Mouse (Mus musculus): ENCODE data around the gene Lmx1b. TPM values are rescaled to one million over a fixed set of nuclear protein-coding genes. Genes with fewer than 3 reads are reported as not detected.

Gene Lmx1b
- polyA plus RNA-seq, 1 experiment: 16.0 TPM

DNA sequence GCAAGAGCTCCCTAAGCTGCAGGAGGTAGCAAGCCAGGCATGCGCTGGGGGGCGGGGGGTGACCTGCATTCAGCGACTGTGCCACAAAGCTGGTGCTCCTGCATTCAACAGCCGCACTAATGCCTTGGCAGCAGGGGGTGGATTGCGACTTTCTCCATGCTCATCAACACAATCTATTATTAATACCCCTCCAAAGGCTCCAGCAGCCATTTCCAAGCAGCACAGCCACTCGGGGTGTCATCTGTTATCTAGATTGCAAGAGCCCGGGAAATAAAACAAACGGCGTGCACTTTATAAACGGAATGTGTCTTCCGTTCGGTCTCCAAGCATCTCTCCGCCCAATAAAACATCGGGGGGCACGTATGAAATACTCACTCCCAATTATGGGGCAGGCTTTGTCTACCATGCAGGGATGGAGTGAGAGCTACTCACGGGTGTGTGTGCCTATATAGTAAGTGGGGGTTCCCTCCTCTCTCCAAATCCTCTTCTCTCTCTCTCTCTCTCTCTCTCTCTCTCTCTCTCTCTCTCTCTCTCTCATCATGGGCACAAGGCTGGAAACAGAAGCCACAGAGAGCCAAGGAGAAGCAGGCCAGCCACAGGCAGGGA, 69.0 kb downstream of the Lmx1b start:
- peak; percentile 65 for DNase-seq (ENCODE audit: low read depth)
- TF ChIP-seq CTCF (IDR thresholded peaks at IDR 0.05; ENCODE audit: borderline replicate concordance, extremely low read depth, insufficient read depth, insufficient read length) (no peak), POLR2A (IDR thresholded peaks at IDR 0.05; ENCODE audit: borderline replicate concordance, extremely low read depth, insufficient read depth, insufficient read length, poor library complexity, severe bottlenecking) (no peak)

DNA sequence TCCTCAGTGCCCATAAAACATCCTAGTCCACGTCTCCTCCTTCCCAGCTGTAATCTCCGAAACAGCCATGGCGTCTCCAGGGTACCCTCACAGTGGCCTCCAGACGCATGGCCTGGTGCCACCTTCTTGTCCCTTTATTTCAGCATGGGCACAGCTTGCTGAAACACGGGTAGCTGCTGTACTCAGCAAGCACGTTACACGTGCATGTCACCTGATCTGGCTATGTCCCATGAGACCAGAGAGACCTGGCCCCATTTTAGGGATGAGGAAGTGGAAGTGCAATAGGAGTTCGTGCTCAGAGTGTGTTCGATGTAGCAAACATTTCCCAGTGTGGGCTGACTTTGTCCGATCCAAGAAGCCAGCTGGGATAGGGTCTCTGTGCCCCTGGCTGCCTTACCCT, 70.6 kb downstream of the Lmx1b start:
- DNase-seq (ENCODE audit: low read depth): no peak
- no peak for TF ChIP-seq POLR2A (IDR thresholded peaks at IDR 0.05; ENCODE audit: borderline replicate concordance, extremely low read depth, insufficient read depth, insufficient read length, poor library complexity, severe bottlenecking)
- TF ChIP-seq CTCF (IDR thresholded peaks at IDR 0.05; ENCODE audit: borderline replicate concordance, extremely low read depth, insufficient read depth, insufficient read length): no peak

DNA sequence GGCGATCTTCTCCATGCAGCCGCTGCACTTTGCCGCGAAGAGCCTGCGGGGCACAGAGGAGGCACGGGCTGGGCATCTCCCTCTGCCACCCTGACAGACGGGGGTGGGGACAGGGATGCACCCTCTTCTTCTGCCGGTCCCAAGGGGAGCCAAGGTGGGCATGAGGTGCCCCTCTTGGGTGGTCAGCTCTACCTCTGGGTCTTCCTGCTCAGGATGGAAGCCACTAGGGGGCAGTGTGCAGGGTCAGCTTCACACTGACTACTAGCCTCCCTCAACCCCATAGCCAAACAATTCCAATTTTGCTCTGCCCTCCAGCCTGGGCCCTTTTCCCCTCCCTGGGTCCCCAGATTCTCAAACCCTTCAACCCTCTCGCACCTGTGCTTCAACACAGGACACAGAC, 71.1 kb downstream of the Lmx1b start:
- no peak for TF ChIP-seq POLR2A (IDR thresholded peaks at IDR 0.05; ENCODE audit: borderline replicate concordance, extremely low read depth, insufficient read depth, insufficient read length, poor library complexity, severe bottlenecking)
- peak; percentile 66 for TF ChIP-seq CTCF (IDR thresholded peaks at IDR 0.05; ENCODE audit: borderline replicate concordance, extremely low read depth, insufficient read depth, insufficient read length)
- DNase-seq (ENCODE audit: low read depth): peak; percentile 37

DNA sequence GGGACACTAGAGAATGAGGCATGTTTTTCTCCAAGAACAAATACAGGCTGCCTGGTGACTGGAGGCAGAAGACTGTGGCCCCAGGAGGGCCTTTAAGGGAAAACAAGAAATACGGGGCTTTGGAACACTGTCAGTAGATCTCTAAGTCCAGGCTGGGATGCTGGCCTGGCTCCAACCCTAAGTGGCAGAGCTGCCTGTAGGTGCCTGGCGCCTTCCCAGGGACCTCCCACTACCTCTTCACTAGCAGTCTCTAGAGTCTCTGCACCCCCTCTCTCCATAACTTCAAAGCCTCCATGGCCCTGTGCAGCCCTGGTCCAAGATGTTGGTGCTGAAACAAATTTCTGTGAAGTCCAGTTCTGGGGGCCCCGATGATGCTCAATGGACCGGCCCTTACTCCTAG, 74.4 kb downstream of the Lmx1b start:
- peak; percentile 79 for DNase-seq (ENCODE audit: low read depth)
- no peak for TF ChIP-seq CTCF (IDR thresholded peaks at IDR 0.05; ENCODE audit: borderline replicate concordance, extremely low read depth, insufficient read depth, insufficient read length)
- TF ChIP-seq POLR2A (IDR thresholded peaks at IDR 0.05; ENCODE audit: borderline replicate concordance, extremely low read depth, insufficient read depth, insufficient read length, poor library complexity, severe bottlenecking): no peak

DNA sequence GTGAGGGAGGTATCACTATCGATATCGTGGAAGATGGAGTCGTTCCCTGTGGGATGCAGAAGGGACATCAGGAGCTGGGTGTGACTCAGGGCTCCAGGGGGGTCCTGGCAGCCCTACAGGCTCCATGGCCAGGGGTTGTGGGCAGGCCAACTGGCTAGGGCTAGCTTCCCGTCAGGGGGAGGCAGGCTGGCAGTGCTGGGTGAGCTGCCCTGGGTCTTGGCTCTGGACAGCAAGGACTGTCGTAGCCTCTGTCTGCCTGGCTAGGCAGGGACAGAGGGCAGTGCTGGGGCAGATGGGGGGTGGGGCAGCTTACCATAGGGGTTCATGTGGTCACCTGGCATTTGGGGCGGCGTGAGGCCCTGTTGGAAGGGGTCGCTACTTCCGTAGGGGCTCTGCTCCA, 75.6 kb downstream of the Lmx1b start:
- TF ChIP-seq CTCF (IDR thresholded peaks at IDR 0.05; ENCODE audit: borderline replicate concordance, extremely low read depth, insufficient read depth, insufficient read length) (no peak), POLR2A (IDR thresholded peaks at IDR 0.05; ENCODE audit: borderline replicate concordance, extremely low read depth, insufficient read depth, insufficient read length, poor library complexity, severe bottlenecking) (no peak)
- DNase-seq (ENCODE audit: low read depth): no peak

DNA sequence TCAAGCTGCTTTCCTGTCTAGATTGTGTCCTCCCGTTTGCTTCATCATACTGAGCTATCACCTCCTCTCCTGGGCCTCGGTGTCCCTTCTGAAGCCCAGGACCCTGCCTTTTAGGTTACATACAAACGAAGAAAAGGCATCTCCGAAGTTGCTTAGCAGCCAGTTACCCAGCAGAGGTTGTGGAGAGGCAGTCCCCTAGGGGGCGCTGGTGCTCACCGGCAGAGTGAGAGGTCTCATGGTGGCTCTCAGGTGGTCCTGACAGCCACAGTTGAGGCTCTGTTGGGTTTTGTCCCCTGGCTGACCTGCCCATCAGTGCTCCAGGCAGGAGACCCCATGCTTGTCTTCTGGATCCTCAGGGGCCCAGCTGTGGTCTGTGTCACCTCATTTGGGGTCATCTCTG, 80.6 kb downstream of the Lmx1b start:
- peak; percentile 57 for DNase-seq (ENCODE audit: low read depth)

DNA sequence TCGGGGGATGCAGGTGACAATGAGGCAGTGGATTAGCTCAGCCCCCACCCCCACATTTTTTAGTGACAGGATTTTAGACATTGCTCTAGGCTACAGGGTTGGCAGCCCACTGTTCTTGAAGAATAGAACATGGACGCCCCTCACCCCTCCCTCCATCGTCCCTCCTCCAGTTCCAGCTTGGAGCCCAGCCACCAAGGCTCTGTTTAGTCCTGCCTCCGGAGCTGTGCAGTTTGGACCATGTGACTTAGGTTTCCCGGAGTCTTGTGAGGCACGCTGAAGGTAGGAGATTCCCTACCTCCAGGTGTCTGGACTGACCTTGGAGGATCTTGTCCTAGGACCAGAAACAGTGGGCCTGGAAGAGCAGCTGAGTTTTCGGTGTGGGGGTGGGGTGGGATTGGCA, 81.0 kb downstream of the Lmx1b start:
- TF ChIP-seq POLR2A (IDR thresholded peaks at IDR 0.05; ENCODE audit: borderline replicate concordance, extremely low read depth, insufficient read depth, insufficient read length, poor library complexity, severe bottlenecking) (no peak), CTCF (IDR thresholded peaks at IDR 0.05; ENCODE audit: borderline replicate concordance, extremely low read depth, insufficient read depth, insufficient read length) (no peak)
- peak; percentile 61 for DNase-seq (ENCODE audit: low read depth)

More for the DNA sequence above, 80.6 kb downstream of the Lmx1b start:
- TF ChIP-seq CTCF (IDR thresholded peaks at IDR 0.05; ENCODE audit: borderline replicate concordance, extremely low read depth, insufficient read depth, insufficient read length) (peak; percentile 76), POLR2A (IDR thresholded peaks at IDR 0.05; ENCODE audit: borderline replicate concordance, extremely low read depth, insufficient read depth, insufficient read length, poor library complexity, severe bottlenecking) (no peak)

DNA sequence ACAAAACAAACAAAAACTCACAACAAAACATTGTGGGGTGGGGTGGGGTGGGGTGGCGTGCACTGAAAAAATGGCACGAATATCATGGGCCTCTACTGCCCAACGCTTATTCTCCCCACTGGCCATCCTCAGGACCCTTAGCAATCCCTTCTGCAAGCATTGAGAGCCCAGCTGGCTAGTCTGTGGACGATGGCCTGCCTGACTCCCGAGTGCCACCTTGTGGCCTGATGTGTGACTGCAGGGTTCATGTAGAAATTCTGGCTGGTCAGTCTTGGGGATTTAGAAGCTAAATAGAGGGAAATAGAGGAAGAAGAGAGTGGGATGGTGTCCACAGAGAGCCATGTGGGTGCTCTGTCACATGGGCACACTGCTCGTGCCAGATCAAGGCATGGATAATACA, 82.1 kb downstream of the Lmx1b start:
- no peak for TF ChIP-seq POLR2A (IDR thresholded peaks at IDR 0.05; ENCODE audit: borderline replicate concordance, extremely low read depth, insufficient read depth, insufficient read length, poor library complexity, severe bottlenecking)
- peak; percentile 99 for TF ChIP-seq CTCF (IDR thresholded peaks at IDR 0.05; ENCODE audit: borderline replicate concordance, extremely low read depth, insufficient read depth, insufficient read length)
- DNase-seq (ENCODE audit: low read depth): peak; percentile 81

DNA sequence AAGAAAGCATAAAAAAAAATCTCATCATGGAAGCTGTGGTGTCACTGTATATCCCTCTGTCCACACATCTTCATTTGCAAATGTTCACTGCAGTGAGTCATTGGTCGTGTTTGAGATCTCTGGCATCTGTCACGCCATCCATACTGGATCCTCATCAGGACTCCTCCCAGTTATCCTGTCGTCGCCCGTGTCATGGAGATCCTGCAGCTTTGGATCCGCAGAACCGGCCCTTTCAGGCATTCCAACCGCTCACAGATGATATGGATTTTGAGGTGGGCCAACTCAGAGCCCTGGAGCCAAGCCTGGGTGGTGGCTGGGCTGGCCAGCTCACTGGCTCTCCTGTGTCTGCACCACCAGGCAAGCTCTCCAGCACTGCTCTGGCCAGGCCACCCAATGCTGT, 84.7 kb downstream of the Lmx1b start:
- no peak for TF ChIP-seq CTCF (IDR thresholded peaks at IDR 0.05; ENCODE audit: borderline replicate concordance, extremely low read depth, insufficient read depth, insufficient read length)
- no peak for TF ChIP-seq POLR2A (IDR thresholded peaks at IDR 0.05; ENCODE audit: borderline replicate concordance, extremely low read depth, insufficient read depth, insufficient read length, poor library complexity, severe bottlenecking)
- no peak for DNase-seq (ENCODE audit: low read depth)

DNA sequence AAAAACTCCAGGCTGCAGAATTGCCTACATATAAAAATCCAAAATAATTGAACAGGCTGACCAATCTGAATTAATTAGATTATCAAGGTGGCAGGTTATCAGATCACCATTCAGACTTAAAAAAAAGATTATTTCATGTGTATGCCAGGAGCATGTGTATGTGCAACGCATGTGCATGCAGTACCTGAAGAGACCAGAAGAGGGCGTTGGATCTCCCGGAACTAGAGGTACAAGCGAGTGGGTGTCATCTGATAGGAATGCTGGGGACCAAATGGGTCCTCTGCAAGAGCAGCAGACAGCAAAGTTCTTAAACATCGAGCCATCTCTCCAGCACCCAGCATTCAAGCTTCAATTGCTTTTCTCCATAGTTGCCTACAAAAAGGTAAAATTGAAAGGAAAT, 87.6 kb downstream of the Lmx1b start:
- TF ChIP-seq POLR2A (IDR thresholded peaks at IDR 0.05; ENCODE audit: borderline replicate concordance, extremely low read depth, insufficient read depth, insufficient read length, poor library complexity, severe bottlenecking) (no peak), CTCF (IDR thresholded peaks at IDR 0.05; ENCODE audit: borderline replicate concordance, extremely low read depth, insufficient read depth, insufficient read length) (peak; percentile 51; the same call in 1 of the 2 replicates)
- no peak for DNase-seq (ENCODE audit: low read depth)

DNA sequence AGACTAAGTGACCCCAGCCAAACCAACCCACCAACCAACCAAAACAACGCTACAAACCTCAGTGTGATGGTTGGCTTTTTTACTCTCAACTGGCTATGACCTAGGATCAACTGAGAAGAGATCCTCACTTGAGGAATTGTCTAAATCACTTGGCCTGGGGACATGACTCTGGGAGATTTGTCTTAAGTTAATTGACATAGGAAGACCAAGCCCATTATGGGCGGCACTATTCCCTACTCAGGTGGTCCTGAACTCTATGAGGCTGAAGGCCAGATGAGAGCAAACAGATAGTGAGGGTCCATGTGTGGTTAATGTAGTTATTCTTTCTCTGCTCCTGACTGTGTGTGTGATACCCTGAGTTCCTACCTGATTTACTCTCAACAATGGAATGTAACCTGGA, 92.7 kb downstream of the Lmx1b start:
- no peak for TF ChIP-seq POLR2A (IDR thresholded peaks at IDR 0.05; ENCODE audit: borderline replicate concordance, extremely low read depth, insufficient read depth, insufficient read length, poor library complexity, severe bottlenecking)
- no peak for TF ChIP-seq CTCF (IDR thresholded peaks at IDR 0.05; ENCODE audit: borderline replicate concordance, extremely low read depth, insufficient read depth, insufficient read length)

DNA sequence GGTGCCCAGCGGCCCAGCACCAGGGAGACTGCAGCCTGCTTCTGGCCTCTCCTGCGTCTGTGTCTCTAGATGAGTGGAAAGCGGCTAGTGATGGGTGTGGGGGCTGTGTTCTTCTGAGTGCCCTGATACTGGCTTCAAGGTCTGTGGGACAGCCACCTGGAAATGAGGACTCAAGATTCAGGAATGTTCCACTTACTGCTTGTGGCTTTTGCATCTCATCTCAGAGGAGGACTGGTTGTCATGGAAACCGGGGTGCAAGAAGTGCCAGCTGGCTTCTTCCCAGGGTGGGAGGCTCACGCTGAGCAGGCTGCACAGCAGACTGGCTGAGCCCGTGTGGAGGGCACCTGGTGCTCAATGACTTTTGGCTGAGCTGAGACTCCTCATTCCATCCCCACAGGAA, 93.4 kb downstream of the Lmx1b start:
- DNase-seq (ENCODE audit: low read depth): peak; percentile 97
- TF ChIP-seq POLR2A (IDR thresholded peaks at IDR 0.05; ENCODE audit: borderline replicate concordance, extremely low read depth, insufficient read depth, insufficient read length, poor library complexity, severe bottlenecking): no peak
- no peak for TF ChIP-seq CTCF (IDR thresholded peaks at IDR 0.05; ENCODE audit: borderline replicate concordance, extremely low read depth, insufficient read depth, insufficient read length)

More for the DNA sequence above, 92.7 kb downstream of the Lmx1b start:
- no peak for DNase-seq (ENCODE audit: low read depth)
